Mouse (Mus musculus) heart, adult 11 months (tissue): ENCODE measurements at regions not wholly inside any gene's neighbourhood (a gene's known extent, or its start where the extent isn't known, plus 50 kb on each side); places are given as distances from the start of the nearest gene placed in this dataset.

Experiments used
- DNase-seq: peaks from one replicate; pipeline ENCODE4 v3.0.0; 2022

GRCm38 (mm10) chr16:82899611-82900010, 71.4 kb downstream of the Gm21833 start:
- DNase-seq, result peak; percentile 9

GRCm38 (mm10) chr16:82920533-82920932, 92.4 kb downstream of the Gm21833 start:
- DNase-seq, result no peak

GRCm38 (mm10) chr16:82958951-82959350, 130.8 kb downstream of the Gm21833 start:
- DNase-seq, result peak; percentile 77

GRCm38 (mm10) chr16:82991705-82992104, 163.5 kb downstream of the Gm21833 start:
- no peak for DNase-seq

- DNase-seq, result no peak
Measured at GRCm38 (mm10) chr16:82997861-82998260, 169.7 kb downstream of the Gm21833 start.

GRCm38 (mm10) chr16:83021311-83021710, 193.1 kb downstream of the Gm21833 start:
- no peak for DNase-seq

GRCm38 (mm10) chr16:83063423-83063822, 235.2 kb downstream of the Gm21833 start:
- DNase-seq, result peak; percentile 58

- DNase-seq, result no peak
Measured at GRCm38 (mm10) chr16:83071488-83071887, 243.3 kb downstream of the Gm21833 start.

- DNase-seq, result no peak
Measured at GRCm38 (mm10) chr16:83092059-83092458, 263.9 kb downstream of the Gm21833 start.

GRCm38 (mm10) chr16:83111128-83111527, 282.9 kb downstream of the Gm21833 start:
- no peak for DNase-seq

GRCm38 (mm10) chr16:83131876-83132275, 303.7 kb downstream of the Gm21833 start:
- DNase-seq, result no peak

- no peak for DNase-seq
Measured at GRCm38 (mm10) chr16:83173021-83173420, 344.8 kb downstream of the Gm21833 start.

- DNase-seq, result no peak
Measured at GRCm38 (mm10) chr16:83193441-83193953, 365.3 kb downstream of the Gm21833 start.

GRCm38 (mm10) chr16:83197812-83198211, 369.6 kb downstream of the Gm21833 start:
- DNase-seq, result no peak
